Mouse (Mus musculus): Measurements from ENCODE around the gene Timp2. TPM values are rescaled to one million over a fixed set of nuclear protein-coding genes. Genes with fewer than 3 reads are reported as not detected.
A peak's percentile ranks its signal among the peaks of the same experiment; 100 is the strongest.

The Timp2 gene
- total RNA-seq, 1 experiment from 2014 or later: 78.9 TPM

GRCm38 (mm10) chr11:118289999-118290889, 65.3 kb downstream of the Timp2 start, which contains the start of gene Usp36:
TSS of gene Usp36 (minus strand) at chr11:118290244.
- peak; percentile 100 for DNase-seq

DNA sequence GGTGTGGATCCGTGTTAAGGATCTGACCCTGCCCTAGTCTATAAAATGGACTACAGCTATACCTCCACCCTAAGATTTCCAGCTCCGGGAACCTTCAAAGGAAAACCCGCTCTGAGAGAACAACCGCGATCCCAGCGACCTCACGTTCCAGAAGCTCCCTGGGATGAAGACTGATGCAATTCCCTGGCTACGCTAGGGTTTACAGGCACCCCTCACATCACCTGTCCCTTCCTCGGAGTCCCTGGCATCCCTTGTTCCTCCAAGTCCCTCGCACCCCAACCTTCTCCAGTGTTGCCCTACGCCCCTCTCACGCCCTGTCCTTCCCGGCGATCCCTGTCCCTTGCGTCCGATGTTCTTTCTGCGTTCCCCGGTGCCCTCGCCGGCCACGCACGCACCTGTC, 66.0 kb downstream of the Timp2 start:
- DNase-seq: no peak

- DNase-seq: peak; percentile 45
Observed at GRCm38 (mm10) chr11:118289037-118289511, 66.5 kb downstream of the Timp2 start.

DNA sequence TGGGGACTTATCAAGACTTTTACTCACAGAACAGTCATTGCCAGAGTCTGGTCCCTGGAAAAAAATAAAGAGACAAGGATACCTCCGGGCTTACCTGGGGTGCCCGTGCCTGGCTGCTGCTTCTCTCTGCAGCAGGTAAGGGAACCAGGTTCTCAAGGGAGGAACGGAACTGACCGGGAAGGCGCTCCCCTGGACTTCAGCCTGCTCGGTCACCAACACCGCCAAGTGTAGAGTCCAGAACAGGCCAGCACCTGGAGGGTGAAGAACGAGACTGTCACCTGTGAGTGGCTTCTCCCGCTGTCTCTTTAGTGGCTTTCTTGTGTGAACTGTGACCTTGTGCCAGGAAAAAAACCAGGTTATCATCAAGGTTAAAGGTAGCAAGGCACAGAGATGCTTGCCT, 68.0 kb downstream of the Timp2 start:
- no peak for DNase-seq

DNA sequence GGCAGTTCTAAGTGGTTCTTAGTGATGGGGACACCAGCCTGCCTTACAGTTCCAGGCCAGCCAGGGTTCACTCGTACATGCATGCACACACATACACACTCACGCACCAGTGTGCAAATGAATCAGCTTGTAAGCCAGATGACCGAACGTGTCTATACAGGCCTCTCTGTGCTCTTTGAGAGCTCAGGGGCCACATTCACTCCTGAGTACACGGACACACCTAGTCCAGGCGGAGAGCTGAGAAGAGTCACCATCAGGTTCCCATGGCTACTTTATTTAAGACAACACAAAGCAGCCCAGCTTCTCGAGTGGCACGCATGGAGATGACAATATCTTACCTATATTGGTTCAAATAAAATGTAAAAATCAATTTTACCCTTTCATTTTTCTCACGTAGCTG, 69.1 kb downstream of the Timp2 start:
- DNase-seq: no peak

DNA sequence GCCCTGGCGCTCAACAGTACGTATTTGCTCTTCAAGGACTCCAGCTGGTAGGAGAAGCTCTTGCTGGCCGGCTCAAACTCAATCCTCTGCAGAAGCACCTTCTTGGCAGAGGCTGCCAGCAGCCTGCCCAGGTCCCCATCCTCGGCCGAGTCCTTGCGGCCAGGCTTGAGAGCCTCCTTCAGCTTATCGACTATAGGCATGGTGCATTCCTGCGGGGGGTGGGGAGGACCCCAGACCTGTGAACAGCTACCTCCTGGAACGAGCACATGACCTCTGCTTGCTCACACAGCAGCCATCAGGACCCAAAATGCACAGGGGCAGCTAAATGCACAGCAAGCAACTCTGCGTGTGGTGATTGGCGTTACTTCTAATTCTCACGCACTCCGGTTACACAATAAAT, 69.7 kb downstream of the Timp2 start:
- no peak for DNase-seq

GRCm38 (mm10) chr11:118280218-118280617, 75.3 kb downstream of the Timp2 start:
- DNase-seq: no peak

- no peak for DNase-seq
Observed at GRCm38 (mm10) chr11:118276328-118276727, 79.2 kb downstream of the Timp2 start.

DNA sequence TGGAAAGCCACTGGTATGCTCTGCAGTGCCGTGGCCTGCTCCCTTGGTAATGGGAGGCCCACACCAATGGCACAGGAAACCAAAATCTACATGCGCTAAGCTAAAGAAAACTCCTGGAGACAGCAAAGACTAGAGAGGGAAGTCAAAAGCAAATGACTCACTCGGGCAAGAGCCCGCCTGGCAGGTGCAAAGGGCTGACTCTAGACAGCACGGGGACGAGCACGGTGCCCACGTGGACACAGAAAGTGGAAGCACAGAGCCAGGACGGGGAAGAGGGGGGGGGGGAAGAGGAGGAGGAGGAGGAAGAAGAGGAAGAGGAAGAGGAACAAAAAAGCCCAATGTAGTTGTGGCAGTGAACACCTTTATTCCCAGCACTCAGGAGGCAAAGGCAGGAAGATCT, 80.4 kb downstream of the Timp2 start:
- DNase-seq: no peak

- peak; percentile 38 for DNase-seq
Observed at GRCm38 (mm10) chr11:118269827-118270226, 85.7 kb downstream of the Timp2 start.

DNA sequence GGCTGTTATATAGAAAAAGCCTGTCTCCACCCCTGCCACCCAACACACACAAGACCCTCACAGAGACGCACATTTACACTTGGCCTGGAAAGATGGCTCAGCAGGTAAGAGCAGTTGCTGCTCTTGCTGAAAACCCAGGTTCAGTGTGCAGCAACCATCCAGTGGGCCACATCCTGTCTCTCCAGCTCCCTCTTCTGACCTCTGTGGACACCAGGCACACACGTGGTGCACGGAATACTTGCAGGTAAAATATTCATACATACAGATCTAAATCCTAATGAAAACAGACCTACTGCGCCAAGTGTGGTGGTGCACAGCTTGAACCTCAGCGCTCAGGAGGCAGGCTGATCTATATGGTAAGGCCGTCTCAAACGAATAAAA, 88.9 kb downstream of the Timp2 start:
- DNase-seq: peak; percentile 42

DNA sequence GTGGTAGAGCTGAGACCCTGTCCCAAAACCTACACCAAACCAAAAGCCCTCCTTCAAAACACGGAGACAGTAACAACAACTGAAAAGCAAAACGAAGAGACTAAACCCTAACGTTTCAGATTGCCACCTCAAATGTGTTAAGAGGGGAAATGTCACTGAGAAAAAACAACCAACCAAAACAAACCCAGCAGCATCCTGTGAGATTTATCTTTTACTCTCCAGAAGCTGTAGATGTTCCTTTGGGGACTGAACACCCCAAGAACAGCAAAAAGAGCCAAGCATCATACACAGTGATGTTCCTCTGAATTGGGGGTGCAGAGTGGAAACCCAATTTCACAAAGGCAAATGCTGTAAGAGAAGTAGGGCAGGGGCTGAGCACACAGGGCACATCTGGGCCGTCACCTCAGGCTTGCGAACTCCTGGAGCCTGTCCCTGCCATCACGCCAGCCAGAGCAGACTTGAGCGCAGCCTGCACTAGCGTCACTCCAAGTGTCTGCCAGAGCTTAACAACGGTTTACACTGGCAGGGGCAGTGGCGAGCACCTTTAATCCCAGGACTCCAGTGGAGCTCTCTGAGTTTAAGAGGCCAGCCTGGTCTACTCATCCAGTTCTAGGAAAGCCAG, 89.4 kb downstream of the Timp2 start:
- peak; percentile 35 for DNase-seq

DNA sequence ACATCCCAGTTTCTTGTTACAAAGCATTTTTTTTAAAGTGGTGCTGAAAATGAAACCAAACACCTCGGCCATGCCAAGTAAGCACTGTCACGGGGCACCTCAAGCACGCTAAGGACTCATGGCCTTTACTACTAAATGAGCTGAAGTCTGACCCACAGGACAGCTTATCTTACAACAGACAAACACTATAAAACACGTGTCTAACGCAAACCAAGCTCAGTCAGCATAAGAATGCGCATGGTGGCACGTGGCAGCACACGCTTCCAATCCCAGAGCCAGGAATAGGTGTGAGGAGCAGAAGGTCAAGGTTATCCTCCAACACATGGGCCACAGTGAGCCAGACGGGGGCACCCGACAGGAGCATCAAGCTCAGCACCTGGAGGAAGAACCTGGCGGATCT, 89.9 kb downstream of the Timp2 start:
- DNase-seq: peak; percentile 59

DNA sequence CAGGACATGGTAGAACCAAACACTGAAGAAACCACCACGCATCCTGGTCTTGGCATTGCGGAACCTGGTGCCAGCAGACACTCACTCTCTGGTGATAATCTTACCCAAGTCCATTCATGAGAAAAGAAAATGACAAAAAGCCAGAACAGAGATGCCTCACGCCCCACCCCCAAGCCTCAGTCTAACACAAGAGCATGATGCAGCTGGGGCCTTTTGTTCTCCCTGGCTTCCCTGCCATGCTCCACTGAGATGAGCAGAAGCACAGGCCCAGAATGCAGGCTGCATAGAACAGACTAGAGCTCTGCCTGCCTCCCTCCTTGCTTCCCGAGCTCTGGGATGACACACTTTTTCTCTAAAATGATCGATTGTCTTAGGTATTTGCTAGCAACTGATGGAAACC, 92.4 kb downstream of the Timp2 start:
- no peak for DNase-seq

- DNase-seq: no peak
Observed at GRCm38 (mm10) chr11:118260081-118260480, 95.5 kb downstream of the Timp2 start.

DNA sequence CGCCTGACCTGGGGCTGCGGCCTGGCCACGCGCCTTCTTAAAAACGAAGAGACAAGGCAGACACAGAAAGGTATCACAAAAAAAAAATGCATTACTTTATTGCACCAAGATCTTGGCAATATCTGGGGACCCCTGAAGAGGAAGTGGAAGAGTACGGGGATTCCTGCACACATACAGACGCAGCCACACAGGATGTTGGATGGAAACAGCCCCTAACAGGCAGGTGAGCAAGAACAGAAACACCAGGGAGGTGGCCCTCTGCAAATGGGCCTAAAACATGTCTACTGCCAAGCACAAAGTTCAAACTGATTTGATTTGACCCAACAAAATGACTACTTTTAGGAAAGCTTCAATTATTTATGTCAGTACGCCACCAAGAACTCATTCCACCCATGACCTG, 96.0 kb downstream of the Timp2 start:
- DNase-seq: no peak

- DNase-seq: peak; percentile 54
Observed at GRCm38 (mm10) chr11:118256371-118256770, 99.2 kb downstream of the Timp2 start.

- DNase-seq: peak; percentile 68
Observed at GRCm38 (mm10) chr11:118254159-118254951, 101.2 kb downstream of the Timp2 start.

GRCm38 (mm10) chr11:118253447-118254158, 101.9 kb downstream of the Timp2 start:
- DNase-seq: no peak

Data from adrenal gland, postnatal 14 days (tissue).